Mouse (Mus musculus): ENCODE data around the gene Eef2kmt.
A peak's percentile ranks its signal among the peaks of the same experiment; 100 is the strongest.
"Not testable (repeated sequence)": the region's sequence is repeated elsewhere in the genome, so short reads cannot be mapped to it uniquely, and the experiment has no call there.

Gene Eef2kmt

GRCm38 (mm10) chr16:5255779-5256496, at the start of gene Eef2kmt:
Eef2kmt (minus strand) TSS chr16:5255983.
- peak; percentile 98 for DNase-seq (ENCODE audit: low spot score in 2 of 2)

- DNase-seq (ENCODE audit: low spot score in 2 of 2): no peak
Observed at GRCm38 (mm10) chr16:5295238-5295637, 39.5 kb upstream of the Eef2kmt start.

- no peak for DNase-seq (ENCODE audit: low spot score in 2 of 2)
Observed at GRCm38 (mm10) chr16:5285376-5285775, 29.6 kb upstream of the Eef2kmt start.

GRCm38 (mm10) chr16:5282686-5283085, 26.9 kb upstream of the Eef2kmt start:
- no peak for DNase-seq (ENCODE audit: low spot score in 2 of 2)

GRCm38 (mm10) chr16:5279571-5280222, 23.9 kb upstream of the Eef2kmt start:
- DNase-seq (ENCODE audit: low spot score in 2 of 2): no peak

- no peak for DNase-seq (ENCODE audit: low spot score in 2 of 2)
Observed at GRCm38 (mm10) chr16:5272371-5272770, 16.6 kb upstream of the Eef2kmt start.

GRCm38 (mm10) chr16:5271411-5272035, 15.7 kb upstream of the Eef2kmt start:
- no peak for DNase-seq (ENCODE audit: low spot score in 2 of 2)

- DNase-seq (ENCODE audit: low spot score in 2 of 2): no peak
Observed at GRCm38 (mm10) chr16:5263926-5264325, 8.1 kb upstream of the Eef2kmt start.

GRCm38 (mm10) chr16:5263156-5263555, 7.4 kb upstream of the Eef2kmt start:
- DNase-seq (ENCODE audit: low spot score in 2 of 2): no peak

- DNase-seq (ENCODE audit: low spot score in 2 of 2): peak in 1 of 2 experiments; percentile 35
Observed at GRCm38 (mm10) chr16:5255081-5255740, 572 bp downstream of the Eef2kmt start.

GRCm38 (mm10) chr16:5254346-5255025, 1.3 kb downstream of the Eef2kmt start:
- peak; percentile 73 for DNase-seq (ENCODE audit: low spot score in 2 of 2)

GRCm38 (mm10) chr16:5252260-5252659, 3.5 kb downstream of the Eef2kmt start:
- DNase-seq (ENCODE audit: low spot score in 2 of 2): no peak

- peak in 1 of 2 experiments; percentile 9 for DNase-seq (ENCODE audit: low spot score in 2 of 2)
Observed at GRCm38 (mm10) chr16:5250891-5251290, 4.9 kb downstream of the Eef2kmt start.

GRCm38 (mm10) chr16:5244411-5244810, 11.4 kb downstream of the Eef2kmt start:
- peak; percentile 53 to 72 for DNase-seq (ENCODE audit: low spot score in 2 of 2)

- no peak for DNase-seq (ENCODE audit: low spot score in 2 of 2)
Observed at GRCm38 (mm10) chr16:5242882-5243281, 12.9 kb downstream of the Eef2kmt start.

- no peak for DNase-seq (ENCODE audit: low spot score in 2 of 2)
Observed at GRCm38 (mm10) chr16:5242355-5242754, 13.4 kb downstream of the Eef2kmt start.

- DNase-seq (ENCODE audit: low spot score in 2 of 2): peak; percentile 96 to 97
Observed at GRCm38 (mm10) chr16:5233418-5234313, 22.1 kb downstream of the Eef2kmt start, which contains the start of gene Alg1. Alg1 (plus strand) TSS chr16:5233621.

GRCm38 (mm10) chr16:5232982-5233381, 22.8 kb downstream of the Eef2kmt start:
- DNase-seq (ENCODE audit: low spot score in 2 of 2): no peak

- not testable (repeated sequence) for DNase-seq (ENCODE audit: low spot score in 2 of 2)
Observed at GRCm38 (mm10) chr16:5228103-5228502, 27.7 kb downstream of the Eef2kmt start.

GRCm38 (mm10) chr16:5227501-5227900, 28.3 kb downstream of the Eef2kmt start:
- DNase-seq (ENCODE audit: low spot score in 2 of 2): not testable (repeated sequence)

Measured in right cerebral cortex, postnatal 10 days (tissue).